Comparison of ENCODE assay signal across 16 mouse cellular contexts in the genomic region with DNA sequence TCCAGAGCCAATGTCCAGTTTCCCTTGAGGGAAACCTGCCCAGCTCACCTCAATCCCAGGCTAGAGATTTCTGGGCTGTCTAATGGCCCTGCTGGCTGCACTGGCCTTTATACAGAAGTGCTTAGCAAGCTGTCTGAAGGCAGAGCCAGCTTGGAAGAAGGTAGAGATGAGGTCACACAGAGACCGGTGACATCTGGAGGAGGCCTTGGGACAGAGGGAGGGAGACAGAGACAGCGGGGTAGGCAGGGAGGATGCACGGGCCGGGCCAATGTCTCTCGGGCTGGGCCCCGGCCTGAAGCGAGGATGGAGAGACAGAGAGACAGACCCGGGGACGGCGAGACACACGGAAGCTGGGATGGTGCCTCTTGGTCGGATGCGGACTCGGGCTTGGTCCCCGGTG.
"Had no signal": no experiment of that assay in that cellular context is flagged by ENCODE, and none has a peak within 500 bp of the region (broad histone marks: within the 10 kb centered on the region; RNA-seq: fewer than 3 reads in every experiment).

No protein-coding gene starts in this region.

- H3K9ac ChIP-seq: liver, embryonic 15.5 days; midbrain, embryonic 15.5 days; neural tube, embryonic 12.5 days had no signal

- H3K4me3 ChIP-seq: liver, embryonic 15.5 days; megakaryocyte, embryonic 14.5 days; midbrain, embryonic 15.5 days; neural tube, embryonic 12.5 days had no signal

- H3K9me3 ChIP-seq: liver, embryonic 15.5 days; megakaryocyte, embryonic 14.5 days; midbrain, embryonic 15.5 days; neural tube, embryonic 12.5 days had no signal

- DNase-seq: kidney, adult 8-10 months; kidney, postnatal 36 days; layer of hippocampus, adult 9-11 months; layer of hippocampus, postnatal 36 days; lung, adult 2 months; lung, postnatal 4 days; right cerebral cortex, postnatal 14 days; thymus, adult 18-20 months; thymus, postnatal 14 days had no signal

- H3K4me2 ChIP-seq: liver, embryonic 11.5 days; liver, embryonic 15.5 days; midbrain, embryonic 11.5 days; midbrain, embryonic 15.5 days; neural tube, embryonic 12.5 days had no signal

- H3K36me3 ChIP-seq: liver, embryonic 15.5 days had no signal

- H3K27ac ChIP-seq: liver, embryonic 15.5 days; midbrain, embryonic 15.5 days; neural tube, embryonic 12.5 days had no signal

- H3K4me1 ChIP-seq: liver, embryonic 15.5 days; midbrain, embryonic 15.5 days; neural tube, embryonic 12.5 days had no signal

- ATAC-seq: lung, postnatal 0 days; midbrain, embryonic 15.5 days had no signal

- H3K27me3 ChIP-seq: liver, embryonic 15.5 days; midbrain, embryonic 15.5 days; neural tube, embryonic 12.5 days had no signal
